Mouse (Mus musculus) frontal cortex, adult (tissue): ENCODE results near the gene Tnfrsf13c.

Source experiments
- ATAC-seq: cut with Nextera tagmentation; 2 replicates; pipeline ENCODE4 v1.9.2; 2017; ENCODE audit warnings: mild to moderate bottlenecking, moderate library complexity, mixed read lengths; ENCODE audit not compliant: low TSS enrichment

Gene Tnfrsf13c

DNA sequence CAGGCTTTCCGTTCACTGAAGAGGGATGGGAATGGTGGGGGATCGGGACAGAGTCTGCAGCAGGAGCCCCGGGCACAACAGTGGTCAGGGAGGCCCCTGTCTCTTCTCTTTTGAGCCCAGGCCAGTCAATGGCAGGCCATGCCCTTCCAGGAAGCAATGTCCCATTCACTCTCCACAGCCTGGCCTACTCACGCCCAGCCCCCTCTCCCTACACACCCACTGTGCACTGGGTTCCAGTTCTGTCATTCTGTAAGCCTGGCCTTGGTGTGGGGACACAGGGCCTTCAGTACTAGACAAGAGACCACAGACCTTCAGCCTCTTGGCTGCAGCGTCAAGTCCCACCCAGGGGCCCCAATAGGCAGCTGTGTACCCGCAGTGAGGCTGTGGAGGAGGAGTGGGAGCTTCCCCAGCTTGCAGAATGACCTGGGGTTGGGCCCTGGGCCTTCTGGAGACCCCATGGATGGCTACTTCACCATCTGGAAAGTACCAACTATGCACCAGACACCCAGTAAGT is 6.0 kb upstream of the Tnfrsf13c start:
- ATAC-seq = no peak

DNA sequence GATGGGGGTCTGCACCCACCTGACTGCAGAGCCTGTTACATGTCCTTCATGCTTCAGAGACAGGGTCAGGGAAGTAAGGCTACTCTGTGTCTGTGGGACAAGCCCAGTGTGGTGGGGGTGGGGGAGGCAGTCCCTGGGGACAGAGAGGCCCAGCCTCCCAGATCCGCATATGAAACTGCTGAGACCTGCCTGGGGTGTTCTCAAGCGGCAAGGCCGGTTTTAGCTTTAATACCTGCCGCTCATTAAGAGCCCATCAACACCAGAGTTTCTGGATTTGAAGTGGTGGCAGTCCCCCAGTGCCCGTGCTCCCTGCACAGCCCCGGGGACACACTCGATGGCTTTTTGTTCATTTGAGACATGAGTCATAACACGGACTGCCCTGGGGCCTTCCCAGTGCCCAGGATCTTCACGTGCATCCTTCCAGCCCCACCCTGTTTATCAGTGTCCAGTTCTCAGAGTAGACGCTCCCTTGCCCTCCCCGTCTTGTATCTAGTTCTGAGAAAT is 5.4 kb upstream of the Tnfrsf13c start:
- ATAC-seq = no peak

DNA sequence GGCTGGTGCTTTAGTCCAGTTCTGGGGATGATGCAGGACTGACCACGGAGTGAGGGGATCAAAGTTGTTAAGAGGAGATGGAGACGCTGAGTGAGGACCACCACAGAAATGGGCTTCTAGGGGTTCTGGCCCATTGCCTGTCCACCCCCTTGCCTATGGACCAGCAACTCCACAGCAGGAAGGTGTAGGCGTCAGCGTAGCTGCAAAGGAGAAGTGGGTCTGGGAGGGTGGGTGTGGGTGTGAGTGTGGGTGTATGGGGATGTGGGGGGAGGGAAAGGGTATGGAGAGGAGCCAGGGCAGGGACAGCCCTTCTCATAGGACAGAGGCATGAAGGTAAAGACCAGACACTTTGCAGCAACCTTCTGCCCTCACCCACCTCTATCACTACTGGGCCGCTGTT is 1.6 kb upstream of the Tnfrsf13c start:
- ATAC-seq = no peak

DNA sequence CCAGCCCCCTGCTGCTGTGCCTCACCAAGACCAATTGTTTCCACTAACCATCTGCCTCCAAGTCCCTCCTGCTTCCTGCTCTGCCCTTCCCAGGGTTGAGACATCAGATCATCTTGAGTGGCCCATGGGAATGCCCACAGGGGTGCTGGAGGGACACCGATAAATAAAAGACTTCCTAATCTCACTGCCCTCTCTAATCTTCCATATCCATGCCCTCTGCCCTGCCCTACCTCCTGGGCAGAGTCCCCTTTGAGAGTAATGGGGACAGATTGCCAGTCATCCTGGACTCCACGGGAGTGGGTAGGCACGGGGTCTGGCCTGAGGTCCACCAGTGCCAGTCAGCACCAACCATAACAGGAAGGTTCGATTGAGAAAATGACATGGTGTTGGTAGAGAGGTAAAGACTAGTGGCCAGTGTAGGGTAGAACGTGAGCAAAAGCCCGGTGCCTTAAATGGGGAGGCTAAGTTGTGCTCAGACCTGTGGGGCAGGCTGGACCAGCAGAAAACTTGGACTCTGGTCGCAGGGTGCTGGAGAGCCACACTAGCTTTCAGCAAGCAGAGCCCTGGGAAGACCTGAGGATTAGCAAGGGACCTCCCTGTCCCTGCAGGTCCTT is 540 bp upstream of the Tnfrsf13c start:
- no peak for ATAC-seq

DNA sequence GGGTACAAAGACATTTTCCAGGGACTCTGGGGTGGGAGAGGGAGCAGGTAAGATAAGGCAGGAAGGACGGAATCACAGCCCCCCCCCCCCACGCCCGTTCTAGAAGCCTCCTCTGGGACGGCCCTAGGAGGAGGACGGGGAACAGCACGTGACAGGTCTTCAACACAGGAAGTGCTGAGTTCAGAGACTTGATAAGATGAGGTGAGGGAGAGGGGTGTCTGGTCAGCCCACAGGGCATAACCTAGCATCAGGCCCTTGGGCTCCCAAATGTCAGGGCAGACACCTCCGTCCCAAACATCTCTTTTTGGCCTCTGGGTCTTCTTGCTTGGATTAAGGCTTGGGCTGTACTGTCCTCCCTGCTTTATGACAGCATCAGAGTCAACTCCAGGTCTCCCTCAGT is 918 bp downstream of the Tnfrsf13c start:
- ATAC-seq = no peak

DNA sequence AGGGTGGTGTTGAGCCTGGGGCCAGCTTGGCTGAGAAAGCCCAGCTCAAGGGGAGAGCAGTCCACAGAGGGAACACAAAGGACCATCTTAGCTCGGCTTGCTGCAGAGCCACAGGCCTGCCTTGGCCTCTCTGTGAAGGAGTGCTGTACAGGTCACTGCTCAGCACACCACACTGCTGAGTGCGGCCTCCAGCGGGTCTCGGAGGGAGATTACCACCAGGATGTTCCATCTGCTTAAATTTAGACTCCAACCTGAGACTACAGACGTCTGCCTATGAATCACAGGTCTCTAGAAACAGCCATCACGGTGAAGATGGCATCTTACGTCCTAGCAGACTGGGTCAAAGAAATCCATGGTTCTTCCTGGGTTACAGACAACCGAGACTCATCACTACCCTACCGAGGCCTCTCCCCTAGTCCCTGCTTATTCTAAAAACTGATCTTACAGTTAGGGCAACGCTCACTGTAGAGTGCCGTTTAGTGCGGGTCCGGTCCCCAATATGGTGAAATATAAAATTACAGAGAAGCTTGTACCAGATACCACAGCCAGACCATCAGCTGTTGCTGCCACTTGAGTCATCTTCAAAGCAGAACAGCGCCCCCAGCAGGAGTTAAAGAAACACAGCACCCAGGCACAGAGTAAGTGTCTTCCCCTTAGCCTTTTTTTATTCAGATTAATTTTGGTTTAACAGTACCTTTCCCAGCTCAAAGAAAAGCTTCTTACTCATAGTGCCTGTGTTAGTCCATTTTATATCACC is 2.9 kb downstream of the Tnfrsf13c start:
- ATAC-seq = no peak

DNA sequence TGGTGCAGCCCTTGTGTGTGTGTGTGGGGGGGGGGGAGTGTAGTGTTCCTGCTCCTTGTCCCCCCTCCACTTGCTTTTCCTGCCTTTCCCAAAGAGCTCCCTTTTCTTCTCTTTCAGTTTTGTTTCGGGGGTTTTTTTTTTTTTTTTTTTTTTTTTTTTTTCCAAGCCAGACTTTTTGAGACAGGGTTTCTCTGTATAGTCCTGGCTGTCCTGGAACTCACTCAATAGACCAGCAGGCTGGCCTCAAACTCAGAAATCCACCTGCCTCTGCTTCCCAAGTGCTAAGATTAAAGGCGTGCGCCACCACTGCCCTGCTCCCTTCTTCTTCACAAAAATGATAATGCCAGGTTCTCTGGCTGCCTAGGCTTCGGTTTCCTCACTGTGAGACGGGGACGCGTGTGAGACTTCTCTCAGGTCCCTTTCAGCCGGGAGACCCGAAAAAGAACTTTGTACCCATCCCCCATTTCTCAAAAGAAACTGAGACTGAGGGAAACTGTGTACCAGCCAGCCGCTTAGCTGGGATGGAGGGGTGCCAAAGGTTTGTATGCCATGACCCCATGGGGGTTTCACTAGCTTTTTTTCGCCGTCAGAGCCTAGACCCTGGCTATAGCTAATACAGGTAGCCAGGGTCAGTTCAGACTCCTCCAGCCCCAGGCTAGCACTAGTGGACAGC is 4.0 kb downstream of the Tnfrsf13c start:
- ATAC-seq = no peak

DNA sequence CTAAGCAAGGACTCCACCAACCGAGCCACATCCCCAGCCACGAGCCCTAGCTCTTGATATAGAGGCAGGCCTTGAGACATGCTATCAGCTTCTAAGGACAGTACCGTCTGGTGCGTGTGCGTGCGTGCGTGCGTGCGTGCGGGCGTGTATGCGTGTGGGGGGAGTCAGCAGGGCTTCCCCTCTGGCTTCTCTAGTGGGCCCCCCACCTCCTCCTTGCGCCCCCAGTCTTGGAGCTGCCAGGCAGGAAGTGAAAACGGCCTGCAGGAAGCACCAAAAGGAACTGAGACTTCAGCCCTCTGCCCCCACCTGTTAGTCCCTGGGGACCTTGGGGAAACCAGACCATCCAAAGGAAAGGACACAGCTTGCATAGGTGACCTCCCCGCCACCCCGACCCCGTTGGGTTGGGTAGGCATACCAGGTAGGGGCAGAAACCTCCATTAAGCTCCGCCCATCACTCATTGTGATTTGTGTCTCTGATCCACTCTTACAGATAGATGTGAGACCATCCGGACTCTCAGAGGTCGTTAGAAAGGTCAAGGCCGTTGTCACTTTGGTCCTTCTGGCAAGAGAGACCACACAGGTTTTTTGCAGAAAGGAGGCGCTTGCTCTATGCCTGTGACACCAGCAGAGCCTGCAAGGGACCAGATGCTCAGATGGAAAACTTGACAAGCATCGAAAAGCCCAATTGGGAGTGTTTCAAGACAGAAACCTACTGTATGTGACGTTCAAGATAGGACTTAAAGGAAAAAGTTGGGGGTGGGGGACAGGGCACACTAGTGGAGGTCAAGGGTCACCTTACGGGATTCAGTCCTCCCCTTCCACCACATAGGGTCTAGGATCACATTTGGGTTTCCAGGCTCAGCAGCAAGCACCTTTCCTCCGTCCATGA is 5.1 kb downstream of the Tnfrsf13c start:
- ATAC-seq = no peak

DNA sequence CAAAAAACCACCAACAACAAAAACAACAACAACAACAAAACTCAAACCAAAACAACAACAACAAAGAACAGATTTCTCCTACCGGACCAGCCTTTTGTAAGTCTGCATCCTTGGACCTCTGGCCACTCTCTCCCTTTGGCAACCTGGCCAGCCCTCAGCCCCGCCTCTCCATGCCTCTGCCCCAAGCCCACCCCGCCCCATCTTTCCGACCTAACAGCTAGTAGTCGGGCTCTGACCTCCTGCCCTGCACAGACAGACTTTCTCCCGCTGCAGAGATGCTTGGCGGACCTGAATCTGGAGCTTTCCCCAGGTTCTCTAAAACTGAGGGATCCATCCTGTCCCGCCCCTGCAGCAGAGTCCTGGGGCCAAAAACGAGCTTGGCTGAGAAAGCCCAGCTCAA is 6.2 kb downstream of the Tnfrsf13c start:
- no peak for ATAC-seq

DNA sequence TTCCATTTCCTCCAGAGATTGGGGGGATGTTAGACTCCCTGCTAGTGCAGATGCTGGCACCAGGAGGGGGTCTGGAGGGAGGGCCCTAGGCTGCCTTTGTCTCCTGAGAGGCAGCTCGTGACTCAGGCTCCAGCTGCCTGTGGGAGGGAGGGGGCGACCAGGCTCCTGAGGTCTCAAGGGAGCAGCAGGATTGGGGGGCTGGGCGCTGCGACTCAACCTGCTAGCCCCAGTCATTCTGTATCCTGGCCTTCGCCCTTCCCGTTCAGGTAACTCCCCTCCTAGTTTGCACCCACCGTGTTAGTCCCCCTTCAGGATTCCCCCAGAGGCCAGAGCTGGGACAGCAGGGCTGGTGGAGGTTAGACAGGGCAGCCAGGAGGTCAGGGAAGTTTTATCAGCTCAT is 7.1 kb downstream of the Tnfrsf13c start:
- no peak for ATAC-seq

DNA sequence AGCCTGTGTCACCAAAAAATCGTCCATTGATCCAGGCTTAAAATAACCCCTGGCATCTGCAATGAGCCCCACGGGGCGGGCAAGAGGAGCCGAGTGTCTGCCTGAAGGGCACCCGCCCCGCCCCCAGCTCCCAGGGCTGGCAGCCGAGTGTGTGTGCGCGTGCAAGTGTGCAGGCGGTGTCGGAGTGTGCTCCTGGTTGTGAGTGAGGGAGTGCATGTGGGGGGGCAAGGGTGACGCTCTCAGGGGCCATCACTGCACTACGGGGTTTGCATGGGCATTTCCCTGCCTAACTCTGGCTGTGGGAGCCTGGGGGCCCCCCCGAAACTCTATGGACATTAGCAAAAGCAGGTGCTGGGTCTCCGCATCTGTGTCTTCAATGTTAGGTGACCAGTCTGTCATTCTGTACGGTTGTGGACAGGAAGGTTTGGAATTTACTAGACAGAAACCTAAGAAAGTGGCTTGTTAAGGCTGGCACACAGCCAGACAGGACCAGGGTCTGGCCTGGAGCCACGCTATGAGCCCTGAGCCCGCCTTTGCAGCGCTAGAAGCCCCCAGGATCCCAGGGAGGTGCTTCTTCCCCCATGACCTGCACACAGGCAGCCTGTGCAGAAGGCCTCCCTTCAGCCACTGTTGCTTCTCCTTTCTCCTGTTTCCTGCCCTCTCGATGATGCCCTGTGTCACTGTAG is 7.9 kb downstream of the Tnfrsf13c start:
- ATAC-seq = no peak

DNA sequence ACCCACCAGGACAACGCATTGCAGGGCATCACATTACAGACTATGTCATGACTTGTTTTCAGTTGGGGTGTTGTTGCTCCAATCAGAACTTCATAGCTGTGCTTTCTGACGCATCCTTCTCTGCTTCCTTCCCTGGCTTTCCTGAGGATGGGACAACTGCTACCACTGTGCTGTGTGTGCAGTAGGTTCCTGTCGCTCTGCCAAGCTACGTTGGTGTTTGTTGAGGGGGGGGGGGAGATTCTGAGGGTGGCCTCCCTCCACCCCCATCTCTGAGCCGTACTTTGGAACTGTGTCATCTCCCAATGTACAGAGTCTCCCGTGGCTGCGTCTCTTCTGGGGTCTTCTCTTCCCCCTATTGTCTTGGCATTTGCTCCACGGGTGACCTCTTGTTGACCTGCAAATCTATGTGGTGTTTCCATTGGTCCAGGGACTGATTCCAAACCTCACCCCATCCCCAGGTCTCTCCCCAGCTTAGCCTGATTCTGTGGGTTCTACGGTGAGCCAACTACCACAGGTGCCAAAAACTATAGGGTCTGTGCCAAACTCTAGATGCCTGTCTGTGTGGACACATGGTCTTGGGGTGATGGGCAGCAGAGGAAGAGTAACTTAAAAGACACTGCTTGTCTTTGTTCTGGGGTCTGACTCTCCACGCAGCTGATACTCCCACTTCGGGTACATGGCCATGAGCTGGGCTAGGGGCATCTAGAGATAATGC is 8.7 kb downstream of the Tnfrsf13c start:
- peak; percentile 32; the same call in 1 of the 2 replicates for ATAC-seq

DNA sequence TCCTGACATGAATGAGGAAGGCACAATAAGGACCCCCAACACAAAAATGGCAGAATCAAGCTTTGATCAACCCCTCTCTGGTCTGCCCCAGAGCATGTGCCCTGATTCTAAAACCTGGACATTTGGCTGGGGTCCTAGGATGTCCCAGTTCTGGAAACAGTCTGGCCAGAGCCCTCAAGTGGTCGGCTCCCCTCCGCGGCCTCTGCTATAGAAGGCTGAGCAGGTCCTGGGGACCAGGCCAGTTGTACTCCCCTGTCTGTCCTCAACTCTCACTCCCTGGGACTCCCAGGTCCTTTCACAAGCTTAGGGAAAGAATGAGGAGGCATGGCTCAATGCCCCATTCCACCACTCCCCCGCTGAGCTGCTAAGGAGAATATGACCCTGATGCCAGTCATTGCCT is 10.9 kb downstream of the Tnfrsf13c start:
- no peak for ATAC-seq

DNA sequence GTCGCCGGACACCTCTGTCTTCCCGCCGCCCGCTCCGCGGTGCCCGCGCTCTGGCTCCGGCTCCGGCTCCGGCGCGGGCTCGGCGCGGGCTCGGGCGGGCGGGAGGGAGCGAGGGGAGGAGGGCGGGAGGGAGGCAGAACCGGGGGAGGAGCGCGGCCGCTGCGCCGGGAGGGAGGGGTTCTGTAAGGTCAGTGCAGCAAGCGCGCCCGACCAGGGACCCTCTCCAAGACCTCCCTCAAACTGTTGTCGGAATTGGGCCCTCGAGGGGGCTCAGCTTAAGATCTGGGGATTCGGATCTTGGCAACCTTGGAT is 11.5 kb downstream of the Tnfrsf13c start, which contains the start of gene Shisa8:
Gene Shisa8, minus strand, starts transcription at position 64 of the 312 bp plus-strand sequence.
- no peak for ATAC-seq

DNA sequence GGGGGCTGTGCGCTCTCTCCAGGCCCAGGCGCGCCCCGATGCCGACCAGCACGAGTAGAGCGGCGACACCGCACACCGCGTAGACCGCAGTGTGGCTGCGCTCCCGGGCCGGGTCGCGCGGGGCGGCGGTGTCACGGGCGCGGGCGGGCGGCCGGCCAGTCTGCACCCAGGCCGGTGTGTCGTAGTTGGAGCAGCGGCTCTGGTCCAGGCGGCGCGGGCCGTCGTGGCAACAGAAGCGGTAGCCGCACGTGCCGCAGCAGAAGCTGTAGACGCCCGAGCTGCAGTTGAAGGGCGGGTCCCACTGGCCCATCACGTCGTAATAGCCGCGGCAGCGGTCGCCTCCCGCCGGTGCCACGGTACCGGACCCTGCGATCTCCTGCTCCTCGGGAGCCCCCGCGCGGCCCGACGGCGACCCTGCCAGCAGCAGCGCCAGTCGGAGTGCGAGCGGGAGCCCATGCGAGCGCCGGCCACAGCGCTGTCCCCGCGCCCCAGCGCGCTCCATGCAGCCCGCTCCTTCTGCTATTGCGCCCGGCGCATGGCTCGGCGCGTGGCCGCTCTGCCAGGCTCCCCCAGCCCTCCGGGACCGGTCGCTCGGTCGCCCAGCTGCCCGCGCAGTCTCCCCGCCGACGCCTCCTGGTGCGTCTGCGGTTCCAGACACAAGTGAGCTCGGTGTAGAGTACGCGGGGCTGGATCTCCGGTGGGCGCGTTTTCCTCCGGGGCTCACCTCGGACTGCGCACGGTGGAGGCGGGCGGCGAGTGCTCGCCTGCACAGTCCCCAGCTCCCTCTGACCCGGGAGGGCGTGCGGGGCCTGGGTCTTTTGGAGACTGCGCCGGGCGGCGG is 12.0 kb downstream of the Tnfrsf13c start:
- ATAC-seq = no peak

DNA sequence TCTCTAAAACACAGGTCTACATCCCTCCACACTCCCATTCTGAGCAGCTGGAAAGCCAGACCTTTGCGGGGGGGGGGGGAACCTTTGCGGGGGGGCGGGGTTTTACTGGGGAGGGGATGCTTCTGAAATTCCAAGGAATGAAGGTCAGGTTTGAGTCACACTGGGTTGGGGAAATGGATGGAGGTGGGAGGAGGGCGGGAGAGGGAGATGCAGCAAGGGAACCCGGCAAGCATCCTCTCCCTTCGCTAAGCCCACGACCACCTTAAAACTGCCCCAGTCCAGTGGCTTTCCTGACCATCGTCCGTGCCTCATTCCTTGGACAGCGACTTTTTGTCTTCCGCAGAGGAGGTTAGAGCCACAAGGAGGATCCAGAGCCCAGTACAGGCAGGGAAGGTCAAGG is 12.9 kb downstream of the Tnfrsf13c start:
- ATAC-seq = no peak

DNA sequence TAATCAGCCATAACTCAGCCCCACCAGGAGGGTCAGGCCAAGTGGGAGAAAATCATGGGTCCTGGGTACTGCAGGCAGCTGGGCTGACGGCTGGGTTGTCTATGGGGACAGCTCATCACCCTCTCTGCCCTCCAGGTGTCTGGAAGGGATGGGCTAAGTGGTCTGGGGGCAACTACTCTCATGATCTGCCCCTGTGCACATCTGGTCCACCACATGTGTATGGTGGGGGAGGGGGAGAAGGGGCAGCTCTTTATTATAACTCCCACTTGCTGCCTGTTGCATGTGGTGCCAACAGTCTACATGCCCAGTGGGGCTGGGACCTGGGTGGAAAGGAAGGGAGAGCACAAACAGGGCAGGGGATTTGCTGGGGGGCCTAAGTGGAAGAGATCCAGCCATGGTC is 13.4 kb downstream of the Tnfrsf13c start:
- no peak for ATAC-seq

DNA sequence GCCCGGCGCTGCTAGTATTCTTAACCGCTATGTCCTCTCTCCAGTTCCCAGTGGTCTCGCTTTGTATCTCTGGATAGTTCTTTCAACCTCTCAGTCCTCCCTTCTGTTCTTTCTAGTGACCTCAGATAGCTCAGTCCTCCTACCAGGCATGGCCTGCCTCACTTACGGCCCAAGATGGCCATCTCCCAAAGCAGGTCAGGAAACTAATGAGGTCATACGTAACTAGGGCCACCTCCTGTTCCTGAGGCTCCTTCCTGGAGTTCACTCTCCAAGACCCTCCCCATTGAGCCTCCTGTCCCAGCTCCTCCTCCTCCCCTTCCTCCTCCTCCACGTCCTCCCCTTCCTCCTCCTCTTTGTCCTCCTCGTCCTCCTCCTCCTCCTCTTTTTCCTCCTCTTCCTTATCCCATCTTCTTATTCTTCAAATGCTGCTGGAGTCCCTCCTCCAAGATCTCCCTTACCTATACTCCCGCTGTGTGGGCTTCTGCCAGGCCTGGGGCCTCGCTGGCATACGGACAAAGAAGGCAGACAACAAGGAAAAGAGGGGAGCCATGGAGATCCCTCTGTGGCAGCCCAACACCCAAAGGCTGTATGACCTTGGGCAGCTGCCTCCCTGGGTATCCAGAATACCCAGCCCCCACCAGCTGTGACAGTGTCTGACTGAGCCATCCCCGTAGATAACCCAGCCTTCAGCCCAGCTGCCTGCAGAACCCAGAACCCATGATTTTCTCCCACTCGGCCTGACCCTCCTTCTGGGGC is 14.7 kb downstream of the Tnfrsf13c start:
- ATAC-seq = no peak

DNA sequence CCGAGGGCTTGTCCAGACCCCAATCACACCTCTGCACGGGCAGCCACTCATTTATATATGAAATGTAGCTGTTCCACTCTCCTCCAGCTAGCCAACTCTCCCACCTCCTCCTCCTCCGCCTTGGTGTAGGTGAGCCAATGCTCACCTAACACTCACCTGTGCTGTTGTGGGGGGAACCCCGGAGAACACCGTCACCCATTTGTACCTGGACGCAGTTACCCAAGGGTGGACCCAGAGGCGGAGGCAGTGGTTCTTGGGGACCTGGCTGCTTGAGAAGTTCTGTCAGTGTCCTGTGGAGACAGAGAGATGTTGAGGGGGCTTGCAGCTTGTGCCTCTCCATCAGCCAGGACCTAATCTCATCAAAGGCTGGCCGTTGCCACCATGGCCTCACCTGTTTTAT is 15.9 kb downstream of the Tnfrsf13c start:
- no peak for ATAC-seq
